In genomic region chr13:16669281-16669680, GRCm38 (mm10) we compare ENCODE assay signal across 23 mouse cellular contexts.
DNase-seq lines count a peak whose midpoint lies in the region; ATAC-seq and TF ChIP-seq lines count a peak whose summit lies in the region.
"Had no signal": no experiment of that assay in that cellular context is flagged by ENCODE, and none has a peak within 500 bp of the region (broad histone marks: within the 10 kb centered on the region; RNA-seq: fewer than 3 reads in every experiment).

No protein-coding gene starts in this region.

- DNase-seq in frontal cortex, postnatal 25 days (ENCODE audit: low spot score in 2 of 2): no peak
- peak; percentile 26 to 27 for DNase-seq in left cerebral cortex, postnatal 36 days (ENCODE audit: low spot score in 2 of 2)
- no peak for DNase-seq in left cerebral cortex, postnatal 10 days (ENCODE audit: extremely low spot score in 1 of 2, low spot score in 2 of 2)
- no peak for DNase-seq in gastrocnemius, postnatal 10 days
- DNase-seq in cerebellum, adult 8-10 months: no peak
- DNase-seq: adrenal gland, adult 8-10 months; adrenal gland, postnatal 36 days; B cell, adult 2 months; cerebellum, adult 11 months; cerebellum, adult 9-10 months; cerebellum, postnatal 25 days; gastrocnemius, adult 2 months; gastrocnemius, postnatal 36 days; heart, adult 11 months; heart, postnatal 36 days had no signal

- H3K27me3 ChIP-seq in myocyte (ENCODE audit: control insufficient read depth, insufficient read depth, insufficient read length): no peaks in the 10 kb centered on the region
- H3K27me3 ChIP-seq: embryonic facial prominence, embryonic 13.5 days; forebrain, embryonic 13.5 days; heart, embryonic 13.5 days; hindbrain, embryonic 15.5 days had no signal

- peak; percentile 90 for ATAC-seq in frontal cortex, adult (ENCODE audit: low TSS enrichment)
- ATAC-seq: CD4-positive, CD25-positive, alpha-beta regulatory T cell, adult 4 months; forebrain, embryonic 13.5 days had no signal

- H3K4me2 ChIP-seq in myocyte (ENCODE audit: low read depth): peak overlapping the region; percentile 37
- H3K4me2 ChIP-seq: embryonic facial prominence, embryonic 13.5 days; forebrain, embryonic 13.5 days; heart, embryonic 13.5 days; hindbrain, embryonic 15.5 days had no signal

- no peak overlapping the region for H3ac ChIP-seq in myocyte (ENCODE audit: control insufficient read depth, insufficient read length)

- intact Hi-C loops in left cerebral cortex, postnatal 36 days (cut with DNase I): loop anchor here (10.0 kb wide), 1 partner anchor 124 kb away; no protein-coding TSS in a partner anchor
- intact Hi-C loops in left cerebral cortex, postnatal 10 days (cut with DNase I): no loop called here

- H3K79me2 ChIP-seq in myocyte (ENCODE audit: control insufficient read depth, insufficient read depth): no peaks in the 10 kb centered on the region

- H3K4me3 ChIP-seq in myocyte: no peak overlapping the region
- H3K4me3 ChIP-seq: embryonic facial prominence, embryonic 13.5 days; forebrain, embryonic 13.5 days; gastrocnemius, adult 2 months; heart, embryonic 13.5 days; hindbrain, embryonic 15.5 days had no signal

- TF ChIP-seq POLR2A in myocyte (IDR thresholded peaks at IDR 0.05; ENCODE audit: insufficient read length, low read depth): no peak

- no peaks in the 10 kb centered on the region for H3K36me3 ChIP-seq in myocyte (ENCODE audit: control insufficient read depth, insufficient read depth)
- H3K36me3 ChIP-seq: embryonic facial prominence, embryonic 13.5 days; G1E; heart, embryonic 13.5 days; hindbrain, embryonic 15.5 days had no signal

TF ChIP-seq in myocyte, 11 proteins besides CTCF, POLR2A, EP300 and RAD21:
- TF ChIP-seq CEBPB (IDR thresholded peaks at IDR 0.05; ENCODE audit: insufficient read depth, poor library complexity, severe bottlenecking): no peak
- TF ChIP-seq MYOD1 (IDR thresholded peaks at IDR 0.05; ENCODE audit: control insufficient read depth in 1 of 3, insufficient read length in 2 of 3, low read depth in 2 of 3): no peak
- no peak for TF ChIP-seq E2F4 (IDR thresholded peaks at IDR 0.05; ENCODE audit: insufficient read depth)
- TF ChIP-seq MYOG (IDR thresholded peaks at IDR 0.05; ENCODE audit: control insufficient read depth in 1 of 3, insufficient read depth in 1 of 3, insufficient read length in 2 of 3, low read depth in 2 of 3): no peak
- TF ChIP-seq REST (IDR thresholded peaks at IDR 0.05; ENCODE audit: insufficient read depth, insufficient read length): no peak
- no peak for TF ChIP-seq SRF (IDR thresholded peaks at IDR 0.05; ENCODE audit: control insufficient read depth, insufficient read length, low read depth)
- TF ChIP-seq POLR2AphosphoS2 (IDR thresholded peaks at IDR 0.05; ENCODE audit: insufficient read length, low read depth): no peak
- no peak for TF ChIP-seq USF1 (IDR thresholded peaks at IDR 0.05; ENCODE audit: low read depth)
- no peak for TF ChIP-seq TCF12 (IDR thresholded peaks at IDR 0.05; ENCODE audit: insufficient read depth, poor library complexity, severe bottlenecking)
- TF ChIP-seq MAX (IDR thresholded peaks at IDR 0.05; ENCODE audit: low read depth): no peak
- no peak for TF ChIP-seq TCF3 (IDR thresholded peaks at IDR 0.05; ENCODE audit: insufficient read length, low read depth)

Comparison
In these comparisons a context has a peak if more than half of its experiments do, and no peak if none do; other contexts are left out.
1. DNase-seq: peak in left cerebral cortex, postnatal 36 days (2 of 2); none in frontal cortex, postnatal 25 days (0 of 2), left cerebral cortex, postnatal 10 days (0 of 2), gastrocnemius, postnatal 10 days (single experiment) and cerebellum, adult 8-10 months (single experiment).